Mouse (Mus musculus): ENCODE results near the gene Slc16a12. TPM values are rescaled to one million over a fixed set of nuclear protein-coding genes. Genes with fewer than 3 reads are reported as not detected.

Gene Slc16a12
- polyA plus RNA-seq, 1 experiment from 2014 or later: 1.3 TPM

GRCm38 (mm10) chr19:34698432-34698831 is 48.7 kb downstream of the Slc16a12 start:
- Histone ChIP-seq H3K4me3 (replicated peaks) (no peak overlapping the region), H3K27ac (no peak overlapping the region), H3K36me3 (replicated peaks) (no peaks in the 10 kb centered on the region)

GRCm38 (mm10) chr19:34697461-34697860 is 49.6 kb downstream of the Slc16a12 start:
- no peak overlapping the region for H3K27ac ChIP-seq
- no peak overlapping the region for H3K4me3 ChIP-seq (replicated peaks)
- no peak for ATAC-seq (ENCODE audit: low FRiP score)
- no peaks in the 10 kb centered on the region for H3K36me3 ChIP-seq (replicated peaks)
- 78% methylated on average over 2 of the region's 2 CpGs for WGBS
- H3K4me2 ChIP-seq: no peak overlapping the region
- H3K9me3 ChIP-seq: no peaks in the 10 kb centered on the region
- H3K4me1 ChIP-seq: no peaks in the 10 kb centered on the region
- no peak overlapping the region for H3K9ac ChIP-seq
- no peaks in the 10 kb centered on the region for H3K27me3 ChIP-seq

More at GRCm38 (mm10) chr19:34698432-34698831, 48.7 kb downstream of the Slc16a12 start:
- Histone ChIP-seq H3K4me1 (no peaks in the 10 kb centered on the region), H3K9ac (no peak overlapping the region), H3K27me3 (no peaks in the 10 kb centered on the region), H3K4me2 (no peak overlapping the region), H3K9me3 (no peaks in the 10 kb centered on the region)
- 90% methylated on average over 3 of the region's 3 CpGs for WGBS
- no peak for ATAC-seq (ENCODE audit: low FRiP score)

GRCm38 (mm10) chr19:34696352-34696986 is 50.6 kb downstream of the Slc16a12 start:
- H3K27me3 ChIP-seq: no peaks in the 10 kb centered on the region
- 90% methylated on average over 8 of the region's 8 CpGs for WGBS

GRCm38 (mm10) chr19:34691402-34691801 is 55.7 kb downstream of the Slc16a12 start:
- 88% methylated on average over 6 of the region's 6 CpGs for WGBS
- no peak overlapping the region for H3K4me3 ChIP-seq (replicated peaks)

More at GRCm38 (mm10) chr19:34696352-34696986, 50.6 kb downstream of the Slc16a12 start:
- no peak overlapping the region for H3K4me3 ChIP-seq (replicated peaks)
- H3K4me2 ChIP-seq: no peak overlapping the region
- H3K9ac ChIP-seq: no peak overlapping the region
- no peaks in the 10 kb centered on the region for H3K9me3 ChIP-seq
- no peaks in the 10 kb centered on the region for H3K4me1 ChIP-seq
- no peaks in the 10 kb centered on the region for H3K36me3 ChIP-seq (replicated peaks)
- no peak for ATAC-seq (ENCODE audit: low FRiP score)
- no peak overlapping the region for H3K27ac ChIP-seq

GRCm38 (mm10) chr19:34685530-34685929 is 61.6 kb downstream of the Slc16a12 start:
- no peak overlapping the region for H3K4me2 ChIP-seq
- no peak overlapping the region for H3K27ac ChIP-seq
- H3K9ac ChIP-seq: no peak overlapping the region
- 88% methylated on average over 1 of the region's 1 CpGs for WGBS
- no peaks in the 10 kb centered on the region for H3K9me3 ChIP-seq
- no peaks in the 10 kb centered on the region for H3K4me1 ChIP-seq
- H3K36me3 ChIP-seq (replicated peaks): no peaks in the 10 kb centered on the region
- no peak overlapping the region for H3K4me3 ChIP-seq (replicated peaks)
- H3K27me3 ChIP-seq: no peaks in the 10 kb centered on the region
- no peak for ATAC-seq (ENCODE audit: low FRiP score)

More at GRCm38 (mm10) chr19:34691402-34691801, 55.7 kb downstream of the Slc16a12 start:
- Histone ChIP-seq H3K36me3 (replicated peaks) (no peaks in the 10 kb centered on the region), H3K9ac (no peak overlapping the region), H3K27ac (no peak overlapping the region), H3K4me2 (no peak overlapping the region), H3K27me3 (no peaks in the 10 kb centered on the region), H3K4me1 (no peaks in the 10 kb centered on the region), H3K9me3 (no peaks in the 10 kb centered on the region)
- no peak for ATAC-seq (ENCODE audit: low FRiP score)

- Histone ChIP-seq H3K27ac (no peak overlapping the region), H3K27me3 (no peaks in the 10 kb centered on the region), H3K4me1 (no peaks in the 10 kb centered on the region), H3K36me3 (replicated peaks) (no peaks in the 10 kb centered on the region), H3K9me3 (no peaks in the 10 kb centered on the region), H3K4me2 (no peak overlapping the region), H3K4me3 (replicated peaks) (no peak overlapping the region), H3K9ac (no peak overlapping the region)
- 58% methylated on average over 1 of the region's 1 CpGs for WGBS
- peak; percentile 63; the same call in 1 of the 2 replicates for ATAC-seq (ENCODE audit: low FRiP score)
These were observed 62.2 kb downstream of the Slc16a12 start for GRCm38 (mm10) chr19:34684857-34685256.

GRCm38 (mm10) chr19:34678428-34678827 is 68.7 kb downstream of the Slc16a12 start:
- Histone ChIP-seq H3K4me1 (no peaks in the 10 kb centered on the region), H3K4me3 (replicated peaks) (no peak overlapping the region), H3K27ac (no peak overlapping the region), H3K9ac (no peak overlapping the region), H3K27me3 (no peaks in the 10 kb centered on the region), H3K4me2 (no peak overlapping the region), H3K36me3 (replicated peaks) (no peaks in the 10 kb centered on the region), H3K9me3 (no peaks in the 10 kb centered on the region)
- WGBS: 89% methylated on average over 4 of the region's 4 CpGs
- ATAC-seq (ENCODE audit: low FRiP score): no peak

- Histone ChIP-seq H3K4me3 (replicated peaks) (no peak overlapping the region), H3K4me1 (no peaks in the 10 kb centered on the region), H3K36me3 (replicated peaks) (no peaks in the 10 kb centered on the region), H3K27ac (no peak overlapping the region), H3K9ac (no peak overlapping the region), H3K27me3 (no peaks in the 10 kb centered on the region), H3K4me2 (no peak overlapping the region), H3K9me3 (no peaks in the 10 kb centered on the region)
- WGBS: 62% methylated on average over 7 of the region's 7 CpGs
- ATAC-seq (ENCODE audit: low FRiP score): no peak
These were observed 73.6 kb downstream of the Slc16a12 start for GRCm38 (mm10) chr19:34673476-34673875.

- H3K4me3 ChIP-seq (replicated peaks): no peak overlapping the region
- peak; percentile 12; the same call in 1 of the 2 replicates for ATAC-seq (ENCODE audit: low FRiP score)
- H3K27ac ChIP-seq: no peak overlapping the region
- H3K9me3 ChIP-seq: no peaks in the 10 kb centered on the region
- no peak overlapping the region for H3K4me2 ChIP-seq
- under 1% methylated on average over 5 of the region's 5 CpGs for WGBS
- no peaks in the 10 kb centered on the region for H3K4me1 ChIP-seq
- no peaks in the 10 kb centered on the region for H3K36me3 ChIP-seq (replicated peaks)
- no peaks in the 10 kb centered on the region for H3K27me3 ChIP-seq
- no peak overlapping the region for H3K9ac ChIP-seq
These were observed 81.0 kb downstream of the Slc16a12 start for GRCm38 (mm10) chr19:34666127-34666526.

- no peak for ATAC-seq (ENCODE audit: low FRiP score)
- Histone ChIP-seq H3K4me3 (replicated peaks) (no peak overlapping the region), H3K36me3 (replicated peaks) (no peaks in the 10 kb centered on the region)
These were observed 84.3 kb downstream of the Slc16a12 start for GRCm38 (mm10) chr19:34662740-34663139.

GRCm38 (mm10) chr19:34662067-34662507 is 85.0 kb downstream of the Slc16a12 start:
- no peaks in the 10 kb centered on the region for H3K36me3 ChIP-seq (replicated peaks)
- no peak overlapping the region for H3K27ac ChIP-seq
- peak overlapping the region; percentile 49 for H3K4me2 ChIP-seq
- H3K4me1 ChIP-seq: no peaks in the 10 kb centered on the region
- H3K4me3 ChIP-seq (replicated peaks): peak overlapping the region; percentile 35
- WGBS: 20% methylated on average over 13 of the region's 13 CpGs
- H3K27me3 ChIP-seq: no peaks in the 10 kb centered on the region
- H3K9ac ChIP-seq: no peak overlapping the region
- ATAC-seq (ENCODE audit: low FRiP score): peak; percentile 92
- H3K9me3 ChIP-seq: no peaks in the 10 kb centered on the region

More at GRCm38 (mm10) chr19:34662740-34663139, 84.3 kb downstream of the Slc16a12 start:
- no peak overlapping the region for H3K27ac ChIP-seq
- WGBS: 54% methylated on average over 5 of the region's 5 CpGs
- no peaks in the 10 kb centered on the region for H3K27me3 ChIP-seq
- H3K4me2 ChIP-seq: peak overlapping the region; percentile 49
- no peaks in the 10 kb centered on the region for H3K9me3 ChIP-seq
- no peaks in the 10 kb centered on the region for H3K4me1 ChIP-seq
- no peak overlapping the region for H3K9ac ChIP-seq

GRCm38 (mm10) chr19:34656511-34657298 is 90.4 kb downstream of the Slc16a12 start:
- ATAC-seq (ENCODE audit: low FRiP score): no peak
- 39% methylated on average over 2 of the region's 2 CpGs for WGBS
- no peaks in the 10 kb centered on the region for H3K9me3 ChIP-seq

More at GRCm38 (mm10) chr19:34656511-34657298, 90.4 kb downstream of the Slc16a12 start:
- Histone ChIP-seq H3K36me3 (replicated peaks) (no peaks in the 10 kb centered on the region), H3K4me1 (0 out of 2 replicates have a peak, but pooled peaks cover 2% of the 10 kb centered on the region), H3K27ac (no peak overlapping the region), H3K27me3 (no peaks in the 10 kb centered on the region), H3K4me2 (no peak overlapping the region), H3K4me3 (replicated peaks) (no peak overlapping the region), H3K9ac (no peak overlapping the region)

Measured in forebrain, embryonic 12.5 days (tissue).